Mouse (Mus musculus) lung, postnatal 25 days (tissue): Measurements from ENCODE around the gene Prap1.

Source experiments
- DNase-seq: peaks from one replicate; pipeline ENCODE4 v3.0.0; 2022; ENCODE audit warnings: low spot score

Gene Prap1

DNA sequence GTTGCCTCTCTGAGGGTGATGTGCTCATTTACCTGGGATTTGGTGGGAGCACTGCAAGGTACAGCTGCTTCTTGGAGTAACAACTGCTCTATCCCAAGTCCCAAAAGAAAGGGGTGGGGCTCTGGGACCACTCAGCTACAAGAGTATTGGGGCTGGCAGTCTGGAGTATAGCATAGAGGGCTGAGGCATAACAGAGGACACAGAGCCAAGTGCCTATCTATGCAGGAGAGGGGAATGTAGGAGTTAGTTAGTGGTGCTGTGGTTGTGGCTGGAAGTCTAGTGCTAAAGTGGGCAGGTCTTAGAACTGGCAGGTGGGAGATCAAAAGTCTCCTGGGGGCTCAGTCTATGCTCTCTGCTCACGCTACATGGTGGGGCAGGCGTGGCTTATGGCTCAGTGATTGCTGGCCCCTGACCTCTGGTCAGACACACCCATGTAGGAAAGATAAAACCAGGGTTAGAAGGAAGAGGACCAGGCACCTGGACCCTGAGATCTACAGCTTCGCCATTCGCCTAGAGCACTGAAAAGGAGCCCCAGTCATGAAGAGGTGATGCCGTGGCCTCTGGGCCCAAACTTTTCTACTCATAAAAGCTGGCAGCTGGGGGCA is at the start of gene Prap1:
Gene Prap1, plus strand, starts transcription at position 472 of the 605 bp plus-strand sequence.
- no peak for DNase-seq

DNA sequence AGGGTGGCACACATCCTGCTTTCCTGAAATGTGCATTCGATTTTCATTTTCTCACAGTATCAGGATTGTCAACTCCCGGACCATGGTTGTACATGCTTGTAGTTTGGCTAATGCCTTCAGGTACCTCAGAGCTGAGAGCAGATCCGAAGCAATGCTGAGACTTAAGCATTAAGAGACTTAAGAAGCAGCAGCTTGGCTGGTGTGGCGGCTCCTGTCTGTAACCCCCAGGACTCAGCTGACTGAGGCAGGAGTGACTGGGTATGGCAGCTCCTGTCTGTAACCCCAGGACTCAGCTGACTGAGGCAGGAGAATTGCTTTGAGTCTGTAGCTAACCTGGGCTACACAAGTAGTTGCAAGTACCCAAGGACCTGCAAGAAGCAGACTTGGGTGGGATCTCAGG is 47.6 kb upstream of the Prap1 start:
- DNase-seq = no peak

DNA sequence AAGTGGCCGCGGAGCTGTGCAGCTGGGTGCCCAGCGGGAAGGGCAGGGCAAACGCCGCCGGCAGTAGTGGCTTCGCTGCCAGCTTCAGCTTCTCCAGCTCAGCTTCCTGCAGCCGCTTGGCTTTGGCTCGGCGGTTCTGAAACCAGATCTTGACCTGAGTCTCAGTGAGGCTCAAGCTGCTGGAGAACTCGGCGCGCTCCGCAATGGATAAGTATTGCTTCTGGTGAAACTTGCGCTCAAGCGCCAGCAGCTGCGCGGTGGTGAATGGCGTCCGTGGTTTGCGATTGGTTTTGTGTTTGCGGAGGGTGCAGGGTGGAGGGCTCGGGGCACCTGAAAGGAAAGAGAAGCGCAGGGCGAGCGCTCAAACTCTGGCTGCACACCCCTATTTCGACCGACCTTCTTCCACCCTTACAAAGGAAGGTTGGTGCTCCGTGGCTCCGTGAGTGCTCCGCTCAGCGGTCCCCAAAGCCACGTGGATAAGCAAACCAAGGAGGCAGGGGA is 45.3 kb upstream of the Prap1 start:
- DNase-seq = no peak

GRCm38 (mm10) chr7:140048361-140049114 is 44.7 kb upstream of the Prap1 start, which contains the start of gene Msx3:
Msx3 (minus strand) TSS chr7:140049089.
- DNase-seq = no peak

- no peak for DNase-seq
Observed at GRCm38 (mm10) chr7:140049115-140049689, 44.0 kb upstream of the Prap1 start.

DNA sequence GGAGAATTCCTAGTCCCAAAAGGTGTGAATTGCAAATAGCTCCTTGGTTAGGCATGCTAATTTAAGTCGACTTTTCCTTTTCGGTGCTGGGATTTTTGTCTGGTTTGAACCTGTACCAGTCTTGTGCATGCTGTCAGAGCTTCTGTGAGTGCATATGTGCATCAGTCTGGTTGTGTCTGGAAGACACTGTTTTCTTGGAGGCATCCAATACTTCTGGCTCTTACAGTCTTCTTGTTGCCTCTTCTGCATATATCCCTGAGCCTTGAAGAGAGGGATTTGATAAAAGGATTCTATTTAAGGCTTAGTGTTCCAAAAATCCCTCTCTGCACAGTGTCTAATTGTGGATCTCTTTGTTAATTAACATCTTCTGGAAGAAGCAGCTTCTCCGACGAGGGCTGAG is 39.1 kb upstream of the Prap1 start:
- no peak for DNase-seq

DNA sequence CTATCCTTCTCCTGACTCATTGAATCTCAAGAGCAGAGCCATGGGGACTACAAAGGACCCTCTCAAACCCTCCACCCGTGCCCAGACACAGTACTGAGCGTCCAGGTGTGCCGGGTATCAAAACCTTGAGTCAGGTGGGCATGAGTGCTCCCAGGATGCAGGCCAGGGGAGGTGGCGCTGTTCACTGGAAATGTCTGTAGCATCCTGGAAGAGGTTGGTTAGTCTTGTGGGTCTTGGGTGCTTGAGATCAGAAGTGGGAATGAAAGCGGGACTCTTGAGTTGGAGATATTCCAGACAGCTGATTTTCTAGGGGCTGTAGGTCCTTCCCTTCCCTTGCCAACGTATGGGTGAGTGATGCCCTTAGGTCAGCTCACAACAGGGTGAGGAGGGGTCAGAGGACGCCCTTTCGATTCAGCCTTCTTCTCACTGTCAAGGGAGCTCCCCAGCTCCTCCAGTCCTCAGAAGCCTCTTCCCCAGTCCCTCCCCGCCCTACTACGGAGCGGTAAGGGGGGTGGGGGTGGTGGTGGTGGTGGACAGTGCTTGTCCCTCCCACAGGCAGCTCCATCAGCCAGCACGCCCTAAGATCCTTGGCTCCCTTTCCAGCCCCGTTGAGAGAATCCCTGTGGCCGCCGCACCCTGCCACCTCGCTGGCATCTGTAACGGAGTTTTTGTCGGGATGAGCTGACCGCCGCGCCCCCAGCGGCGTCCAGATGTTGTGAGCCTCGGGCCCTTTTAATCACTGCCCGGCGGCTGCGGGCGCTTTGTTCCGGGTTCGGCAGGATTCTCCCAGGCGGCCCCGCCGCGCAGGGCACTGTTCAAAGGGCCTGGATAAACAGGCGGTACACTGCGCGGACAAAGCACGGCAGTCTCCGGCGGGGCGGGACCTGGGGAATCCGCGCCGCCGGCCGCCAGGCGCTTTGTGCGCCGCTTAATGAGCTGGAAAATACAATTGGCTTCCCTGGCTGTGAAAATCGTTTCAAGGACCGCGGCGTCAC is 35.5 kb upstream of the Prap1 start:
- no peak for DNase-seq

- no peak for DNase-seq
Observed at GRCm38 (mm10) chr7:140058528-140058927, 34.7 kb upstream of the Prap1 start.

DNA sequence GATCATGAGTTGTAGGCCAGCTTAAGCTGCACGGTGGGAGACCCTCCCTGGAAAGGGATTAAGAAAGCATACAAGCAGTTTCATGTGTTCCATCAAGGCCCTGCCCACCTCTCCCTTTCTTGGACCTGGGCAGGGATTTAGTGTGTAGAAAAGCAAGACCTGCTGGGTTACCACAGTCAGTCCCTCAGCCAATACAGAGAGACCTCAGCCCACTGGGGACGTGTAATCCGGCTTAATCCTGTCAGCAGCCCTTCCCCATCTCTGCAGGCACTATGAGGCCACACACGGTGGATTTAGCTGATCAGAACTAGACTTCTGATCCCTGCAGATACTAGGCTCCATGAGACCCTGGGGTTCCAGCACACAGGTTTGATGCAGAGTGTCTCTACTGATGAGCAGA is 33.6 kb upstream of the Prap1 start:
- no peak for DNase-seq

- DNase-seq = peak; percentile 28
Observed at GRCm38 (mm10) chr7:140060936-140061831, 32.0 kb upstream of the Prap1 start.

DNA sequence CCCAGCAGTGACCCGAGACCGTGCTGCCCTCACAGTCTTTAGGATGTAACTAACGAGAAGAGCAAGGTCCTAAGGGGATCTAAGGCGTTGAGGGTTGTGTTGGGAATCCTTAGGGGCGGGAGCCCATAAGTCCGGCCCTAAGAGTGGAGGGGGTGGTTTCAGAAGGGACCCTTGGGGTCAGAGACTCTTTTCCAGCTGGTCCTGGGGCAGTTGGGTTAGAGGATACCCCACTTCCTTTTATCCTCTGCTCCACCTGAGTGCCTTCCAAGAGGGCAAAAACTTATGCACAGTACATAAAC is 31.4 kb upstream of the Prap1 start:
- no peak for DNase-seq

- DNase-seq = no peak
Observed at GRCm38 (mm10) chr7:140062307-140062706, 30.9 kb upstream of the Prap1 start.

GRCm38 (mm10) chr7:140063092-140063491 is 30.1 kb upstream of the Prap1 start:
- peak; percentile 54 for DNase-seq

DNA sequence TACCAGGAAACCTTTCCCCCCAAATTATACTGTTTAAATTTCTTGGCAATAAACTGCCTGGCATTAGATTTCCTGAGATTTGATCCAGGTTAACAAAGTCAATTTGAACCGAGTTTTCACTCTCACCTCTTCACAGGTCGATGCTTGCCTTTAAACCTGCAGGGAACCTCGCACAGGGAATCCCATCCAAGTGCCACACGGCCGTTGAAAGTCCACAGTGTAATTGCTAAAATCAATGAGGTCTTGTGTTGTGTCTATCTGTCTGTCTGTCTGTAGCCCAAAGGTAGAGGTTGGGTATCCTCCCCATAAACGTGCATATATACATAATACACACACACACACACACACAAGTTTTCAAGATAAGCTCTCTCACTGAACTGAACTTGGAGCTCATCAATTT is 25.8 kb upstream of the Prap1 start:
- no peak for DNase-seq

DNA sequence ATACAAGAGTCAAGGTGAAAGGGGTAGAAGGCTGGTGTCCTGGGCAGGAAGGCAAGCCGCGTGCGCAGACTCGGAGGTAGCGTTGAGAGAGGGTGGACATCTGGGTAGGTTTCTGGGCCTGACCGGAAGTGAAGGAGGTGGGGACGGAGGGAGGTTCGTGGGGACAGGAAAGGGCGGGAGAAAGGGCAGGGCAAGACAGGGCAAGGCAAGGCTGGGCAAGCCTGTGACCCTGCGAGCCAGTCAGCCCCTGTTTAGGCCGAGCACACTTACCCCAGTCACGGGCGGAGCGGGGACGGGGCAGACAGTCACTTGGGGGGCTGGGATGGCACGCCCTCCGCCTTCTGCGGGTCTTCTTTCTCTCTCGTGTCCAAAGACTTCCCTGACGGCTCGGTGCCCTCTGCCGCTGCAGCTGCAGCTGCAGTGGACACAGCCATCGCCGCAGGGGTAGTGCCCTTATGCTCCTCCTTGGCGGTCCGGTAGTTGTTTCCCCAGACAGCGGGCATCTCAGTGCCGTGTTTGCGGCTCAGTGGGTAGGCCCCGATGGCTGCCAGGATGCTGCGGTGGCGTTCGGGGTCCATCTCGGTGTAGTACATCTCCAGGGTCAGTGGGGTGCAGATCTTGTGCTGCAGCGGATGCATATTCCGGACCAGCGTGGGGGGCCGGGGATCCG is 23.0 kb upstream of the Prap1 start:
- no peak for DNase-seq

GRCm38 (mm10) chr7:140077698-140078097 is 15.5 kb upstream of the Prap1 start:
- DNase-seq = no peak

DNA sequence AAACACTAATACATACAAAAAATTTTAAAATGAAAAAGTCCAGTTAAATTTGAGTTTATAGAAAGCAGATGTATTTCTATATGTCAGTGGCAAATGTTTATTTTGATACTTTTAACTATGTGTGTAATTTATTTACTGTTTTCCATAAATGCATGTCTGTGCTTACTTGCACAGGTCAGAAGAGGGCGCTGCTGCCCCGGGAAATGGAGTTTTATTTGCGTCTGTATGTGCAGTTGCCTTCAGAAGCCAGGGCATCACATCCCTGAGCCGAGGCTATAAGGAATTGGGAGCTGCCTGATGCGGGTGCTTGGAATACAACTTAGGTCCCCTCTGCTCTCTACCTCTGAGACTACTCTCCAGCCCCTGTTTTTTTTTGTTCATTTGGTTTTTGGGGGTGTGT is 14.5 kb upstream of the Prap1 start:
- DNase-seq = peak; percentile 49

GRCm38 (mm10) chr7:140080503-140081156 is 12.6 kb upstream of the Prap1 start:
- DNase-seq = peak; percentile 19

DNA sequence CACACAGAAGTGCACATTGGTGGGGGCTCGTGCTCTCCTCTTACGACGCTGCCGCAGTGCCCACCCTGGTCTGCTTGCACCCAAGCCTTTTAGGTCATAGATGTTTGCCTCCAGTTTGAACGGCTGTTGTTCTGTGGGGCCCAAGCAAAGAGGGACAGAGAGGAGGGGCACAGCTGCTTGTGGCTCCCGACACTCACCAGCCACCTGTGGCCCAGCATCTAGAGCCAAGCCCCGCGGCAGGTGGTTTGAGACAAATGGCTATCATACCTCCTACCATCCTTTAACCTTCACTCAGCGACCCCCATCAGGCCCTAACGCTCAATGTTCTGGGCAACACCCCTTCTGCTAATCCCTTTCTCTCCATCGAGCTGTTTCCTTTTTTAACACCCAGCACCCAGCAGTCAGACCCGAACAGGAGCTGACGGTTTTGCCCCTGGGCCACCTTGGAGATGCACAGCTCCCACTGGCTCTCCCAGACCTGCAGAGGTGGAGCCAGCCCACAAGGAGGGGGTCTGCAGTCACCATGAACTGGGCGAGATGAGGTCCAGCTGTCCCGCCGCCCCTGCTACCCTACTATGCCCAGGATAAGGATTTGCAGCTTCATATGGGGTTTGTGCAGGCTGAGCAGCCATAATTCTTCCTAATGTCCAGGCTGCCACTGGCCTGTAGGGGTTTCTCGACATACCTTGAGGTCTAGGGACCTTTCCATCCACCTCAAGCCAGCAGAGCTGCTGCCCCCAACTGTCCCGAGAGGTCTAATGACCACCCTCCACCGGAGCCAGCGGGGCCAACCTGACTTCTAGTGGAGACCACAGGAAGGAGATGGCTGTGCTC is 11.6 kb upstream of the Prap1 start:
- DNase-seq = no peak
